Mouse (Mus musculus) retina, adult 2 months (tissue): ENCODE results near the gene Rnh1.

Experiments used
- DNase-seq: peaks from one replicate; pipeline ENCODE4 v3.0.0-alpha.2; 2012; ENCODE audit warnings: low read depth, low spot score

Gene Rnh1

GRCm38 (mm10) chr7:141167901-141168517 is 4.6 kb downstream of the Rnh1 start:
- DNase-seq = no peak

GRCm38 (mm10) chr7:141164850-141165249 is 7.8 kb downstream of the Rnh1 start:
- DNase-seq = no peak

- no peak for DNase-seq
Measured at GRCm38 (mm10) chr7:141164397-141164796, 8.3 kb downstream of the Rnh1 start.

GRCm38 (mm10) chr7:141155362-141155761 is 17.3 kb downstream of the Rnh1 start:
- no peak for DNase-seq

- no peak for DNase-seq
Measured at GRCm38 (mm10) chr7:141148639-141149038, 24.0 kb downstream of the Rnh1 start.

GRCm38 (mm10) chr7:141147044-141147443 is 25.6 kb downstream of the Rnh1 start:
- DNase-seq = no peak

GRCm38 (mm10) chr7:141146043-141146595 is 26.5 kb downstream of the Rnh1 start:
- no peak for DNase-seq

GRCm38 (mm10) chr7:141145403-141145802 is 27.3 kb downstream of the Rnh1 start:
- DNase-seq = no peak

GRCm38 (mm10) chr7:141144650-141145049 is 28.0 kb downstream of the Rnh1 start:
- no peak for DNase-seq

GRCm38 (mm10) chr7:141143861-141144260 is 28.8 kb downstream of the Rnh1 start:
- DNase-seq = no peak

GRCm38 (mm10) chr7:141143112-141143511 is 29.5 kb downstream of the Rnh1 start:
- no peak for DNase-seq

- no peak for DNase-seq
Measured at GRCm38 (mm10) chr7:141141326-141141725, 31.3 kb downstream of the Rnh1 start.

GRCm38 (mm10) chr7:141131904-141132755 is 40.5 kb downstream of the Rnh1 start:
- DNase-seq = no peak

- peak; percentile 73 for DNase-seq
Measured at GRCm38 (mm10) chr7:141131024-141131820, 41.4 kb downstream of the Rnh1 start.

GRCm38 (mm10) chr7:141123517-141123856 is 49.2 kb downstream of the Rnh1 start:
- no peak for DNase-seq

GRCm38 (mm10) chr7:141122689-141123516 is 49.8 kb downstream of the Rnh1 start:
- DNase-seq = peak; percentile 73

GRCm38 (mm10) chr7:141122245-141122644 is 50.4 kb downstream of the Rnh1 start, which contains the start of gene Ptdss2:
Gene Ptdss2 (plus strand): TSS chr7:141122382.
- no peak for DNase-seq

GRCm38 (mm10) chr7:141121051-141121531 is 51.6 kb downstream of the Rnh1 start:
- no peak for DNase-seq

- DNase-seq = no peak
Measured at GRCm38 (mm10) chr7:141120605-141121004, 52.1 kb downstream of the Rnh1 start.

GRCm38 (mm10) chr7:141119487-141119886 is 53.2 kb downstream of the Rnh1 start:
- no peak for DNase-seq

GRCm38 (mm10) chr7:141117636-141118035 is 55.0 kb downstream of the Rnh1 start, which contains the start of gene Ano9:
Gene Ano9 (minus strand): TSS chr7:141117806.
- DNase-seq = no peak
